Mouse (Mus musculus) adrenal gland, adult 18-20 months (tissue): ENCODE data around the gene Pogk. TPM values are rescaled to one million over a fixed set of nuclear protein-coding genes. Genes with fewer than 3 reads are reported as not detected.

Experiments used
- DNase-seq, 2 experiments: peaks; one replicate each; pipeline ENCODE4 v3.0.0; 2021 to 2022; ENCODE audit warnings: low spot score in 2 of 2
- total RNA-seq, 2 experiments: library from RNA; stranded (reverse); gene quantifications; 1 replicate in 1 of 2; 2 replicates in 1 of 2; pipeline ENCODE4 v1.2.3; 2021

The Pogk gene
- total RNA-seq, 2 experiments from 2014 or later, result 40.7 to 40.9 TPM

DNA sequence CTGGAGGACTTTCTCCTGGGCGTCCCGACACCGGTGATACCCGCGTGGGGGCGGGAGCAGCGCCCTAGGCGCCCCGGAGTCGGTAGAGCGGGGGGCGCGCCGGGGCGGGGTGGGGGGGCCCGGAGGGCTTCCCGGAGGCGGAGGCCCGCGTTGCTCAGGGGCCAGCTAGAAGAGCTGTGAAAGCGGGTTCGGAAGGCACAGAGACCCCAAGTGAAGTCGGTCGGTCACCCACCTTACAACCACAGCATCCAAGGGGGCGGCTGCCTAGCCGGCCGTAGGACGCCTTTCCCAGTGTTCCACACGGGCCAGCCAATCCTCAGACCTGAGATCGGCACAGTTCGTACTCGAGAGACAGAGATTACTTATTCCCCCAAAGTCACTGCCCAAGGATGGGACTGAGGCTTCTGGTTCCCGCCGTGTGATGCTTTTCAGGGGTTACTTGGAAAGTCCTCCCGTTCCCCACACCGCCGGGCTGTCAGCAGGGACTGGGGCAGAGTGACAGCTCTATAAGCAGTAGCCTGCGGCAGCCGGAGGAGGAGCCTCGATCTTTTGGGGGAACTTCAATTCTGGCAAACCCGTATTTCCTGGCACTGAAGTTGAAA is 29.9 kb downstream of the Pogk start:
- peak; percentile 59 to 60 for DNase-seq

GRCm38 (mm10) chr1:166379013-166379629 is 30.5 kb downstream of the Pogk start, which contains the start of gene Tada1:
Tada1 (plus strand) TSS chr1:166379097.
- peak; percentile 92 to 94 for DNase-seq

DNA sequence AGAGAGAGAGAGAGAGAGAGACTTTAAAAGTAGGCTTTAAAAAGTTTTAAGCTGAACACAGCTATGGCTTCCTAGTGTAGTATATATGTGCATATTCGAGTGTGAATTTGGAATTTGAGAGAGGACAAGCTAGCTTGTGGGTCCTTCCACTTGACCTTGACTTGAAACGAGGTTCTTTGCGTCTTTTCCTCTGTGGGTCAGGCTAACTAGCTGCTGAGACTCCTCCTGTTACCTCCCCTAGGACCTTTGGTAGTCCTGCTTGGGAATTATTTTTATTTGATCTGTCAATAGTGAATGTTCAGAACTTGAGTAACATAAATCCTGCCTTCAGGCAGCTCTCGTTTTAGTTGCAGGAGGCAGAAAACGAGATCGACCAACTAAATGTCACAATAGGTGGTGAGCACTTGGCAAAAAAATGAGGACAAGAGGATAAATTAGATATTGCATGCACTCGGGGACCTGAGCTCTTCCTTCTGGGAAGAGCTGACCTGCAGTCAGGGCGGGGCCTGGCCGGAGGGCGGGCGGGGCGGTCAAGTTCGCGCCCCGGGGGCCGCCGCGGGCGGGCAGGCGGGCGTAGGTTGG is 31.1 kb downstream of the Pogk start:
- no peak for DNase-seq

- DNase-seq, result no peak
These were observed 32.5 kb downstream of the Pogk start for GRCm38 (mm10) chr1:166377171-166377570.

- DNase-seq, result no peak
These were observed 46.5 kb downstream of the Pogk start for GRCm38 (mm10) chr1:166363122-166363521.

DNA sequence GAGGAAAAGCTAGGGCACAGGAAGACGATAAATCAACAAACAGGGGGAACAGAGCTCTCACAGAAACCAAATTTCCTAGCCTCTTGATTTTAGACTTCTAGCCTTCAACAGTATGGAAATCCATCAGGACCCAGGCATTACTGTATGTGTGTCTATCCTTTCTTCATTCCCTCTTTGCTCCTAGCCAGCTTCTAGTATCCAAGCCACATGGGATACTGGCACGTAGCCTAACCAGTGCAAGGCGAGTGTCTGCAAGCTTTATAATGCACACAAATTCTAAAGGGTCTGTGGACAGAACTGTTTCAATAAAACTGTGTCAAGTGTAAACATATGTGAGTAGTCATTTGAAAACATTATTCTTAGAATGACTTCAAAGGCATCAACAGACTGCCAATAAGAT is 47.0 kb downstream of the Pogk start:
- no peak for DNase-seq

DNA sequence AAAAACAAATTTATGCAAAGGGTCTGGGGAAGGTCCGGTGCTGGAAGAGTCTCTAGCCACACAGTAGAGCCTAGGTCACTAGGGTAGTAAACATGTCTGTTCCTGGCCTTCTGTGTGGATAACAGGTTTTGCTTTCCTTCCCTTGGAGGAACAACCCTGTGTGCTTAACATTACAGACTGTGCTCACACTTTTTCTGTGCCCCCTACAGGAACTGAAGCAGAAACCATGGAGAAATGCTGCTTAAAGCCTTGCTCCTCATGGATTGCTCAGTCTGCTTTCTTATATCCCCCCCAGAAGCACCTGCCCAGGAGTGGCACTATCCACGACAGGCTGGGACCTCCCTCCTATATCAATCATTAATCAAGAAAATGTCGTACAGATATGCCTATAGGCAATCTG is 47.8 kb downstream of the Pogk start:
- no peak for DNase-seq

- no peak for DNase-seq
These were observed 48.8 kb downstream of the Pogk start for GRCm38 (mm10) chr1:166360896-166361295.

DNA sequence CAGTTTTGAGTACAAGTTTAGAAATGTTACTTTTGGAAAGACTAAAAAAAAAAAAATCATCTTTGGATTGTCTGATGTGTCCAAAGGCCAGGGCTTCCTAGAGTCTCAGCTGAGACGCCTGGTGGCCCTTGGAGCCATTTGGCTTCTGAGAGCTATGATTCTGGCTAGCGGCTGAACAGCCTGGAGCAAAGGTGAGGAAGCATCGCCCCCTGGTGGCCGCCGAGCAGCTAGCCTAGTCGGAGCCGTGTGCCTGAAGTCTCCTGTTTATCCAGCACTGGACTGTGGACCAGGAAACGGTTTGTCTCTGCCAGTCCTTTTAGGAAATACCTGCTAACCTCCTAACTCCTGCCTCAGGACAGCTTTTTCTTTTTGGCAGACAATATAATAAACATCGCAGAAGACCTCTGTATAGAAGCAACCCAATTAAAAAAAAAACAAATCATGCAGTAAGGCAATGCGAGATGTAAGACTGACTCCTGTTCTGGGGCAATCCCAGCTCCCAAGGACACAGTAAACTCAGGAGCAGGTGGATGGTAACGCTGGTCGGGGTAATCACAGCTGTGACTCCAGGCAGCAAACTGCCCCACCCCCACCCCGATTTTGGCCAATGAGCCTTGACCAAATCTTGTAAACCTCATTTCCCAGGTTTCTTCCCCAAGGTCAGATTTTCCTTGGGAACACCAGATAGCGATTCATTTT is 49.4 kb downstream of the Pogk start:
- DNase-seq, result peak; percentile 87 to 89

DNA sequence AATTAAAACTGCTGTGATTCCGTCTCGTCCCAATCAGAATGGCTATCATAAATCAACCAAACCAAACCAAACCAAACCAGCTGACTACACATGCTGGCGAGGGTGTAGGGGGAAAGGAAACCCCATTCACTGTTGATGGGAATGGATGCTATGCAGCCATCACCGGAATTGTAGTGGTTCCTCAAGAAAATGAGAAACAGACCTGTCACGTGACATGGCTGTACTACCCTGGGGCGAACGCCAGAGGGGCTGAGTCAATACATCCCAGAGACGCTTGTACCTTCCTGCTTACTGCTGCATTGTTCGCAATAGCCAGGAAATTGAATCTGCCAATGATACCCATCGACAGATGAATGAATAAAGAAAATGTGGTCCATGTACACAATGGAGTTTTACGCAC is 59.9 kb downstream of the Pogk start:
- no peak for DNase-seq

DNA sequence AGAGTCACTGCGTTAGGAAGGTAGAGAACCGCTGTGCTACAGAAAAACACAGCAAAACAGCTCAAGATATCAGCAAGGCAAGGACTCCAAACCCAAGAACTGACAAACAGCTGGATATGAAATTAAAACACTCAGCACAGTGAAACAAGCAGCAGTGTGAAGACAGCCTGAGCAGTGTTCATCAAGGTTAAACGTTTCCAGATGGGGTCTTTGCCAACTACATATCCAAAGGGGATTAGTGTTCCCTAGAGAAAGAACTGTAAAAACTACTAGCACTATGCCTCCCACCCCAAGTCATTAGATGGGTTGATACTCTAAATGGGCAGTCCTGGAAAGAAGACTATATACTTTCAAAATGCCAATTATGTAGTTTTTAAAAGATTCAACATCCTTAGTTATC is 60.3 kb downstream of the Pogk start:
- no peak for DNase-seq

DNA sequence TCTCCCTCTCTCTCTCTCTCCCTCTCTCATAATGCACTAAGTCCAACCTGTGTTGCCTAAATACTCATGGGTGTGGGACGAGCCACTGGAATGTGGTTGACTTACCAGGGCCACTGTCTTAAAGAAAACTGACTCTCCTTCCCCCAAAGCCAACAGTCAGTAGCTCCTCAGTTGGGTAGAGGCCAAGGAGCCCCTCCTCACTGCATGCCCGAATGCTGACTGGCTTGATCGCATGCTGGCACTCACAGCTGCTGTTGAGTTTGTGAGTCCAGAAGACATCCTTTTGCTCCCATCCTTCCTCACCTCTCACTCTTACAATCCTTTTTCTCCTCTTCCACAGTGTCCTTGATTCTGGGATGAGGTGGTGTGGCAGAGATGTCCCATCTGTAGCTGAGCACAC is 62.8 kb downstream of the Pogk start:
- no peak for DNase-seq

GRCm38 (mm10) chr1:166345602-166346001 is 64.1 kb downstream of the Pogk start:
- no peak for DNase-seq

GRCm38 (mm10) chr1:166344300-166345077 is 65.2 kb downstream of the Pogk start:
- no peak for DNase-seq

DNA sequence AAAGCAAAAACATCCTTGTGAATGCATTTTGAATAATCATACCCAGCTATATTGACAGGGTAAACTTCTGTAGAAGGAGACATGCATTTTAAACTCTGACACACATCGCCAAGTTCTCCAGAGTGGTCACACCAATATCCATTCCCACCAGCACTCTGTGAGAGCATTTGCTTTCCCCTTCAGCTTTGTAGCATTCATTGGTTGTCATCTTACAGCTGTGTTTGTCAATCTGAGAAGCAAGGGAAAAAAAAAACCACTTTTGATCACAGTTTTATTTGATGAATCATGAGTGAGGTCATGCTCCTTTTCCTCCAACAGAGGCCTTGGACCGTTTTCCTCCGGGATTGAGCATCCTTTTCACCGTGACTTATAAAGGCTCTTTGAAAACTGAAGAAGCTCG is 66.1 kb downstream of the Pogk start:
- no peak for DNase-seq

DNA sequence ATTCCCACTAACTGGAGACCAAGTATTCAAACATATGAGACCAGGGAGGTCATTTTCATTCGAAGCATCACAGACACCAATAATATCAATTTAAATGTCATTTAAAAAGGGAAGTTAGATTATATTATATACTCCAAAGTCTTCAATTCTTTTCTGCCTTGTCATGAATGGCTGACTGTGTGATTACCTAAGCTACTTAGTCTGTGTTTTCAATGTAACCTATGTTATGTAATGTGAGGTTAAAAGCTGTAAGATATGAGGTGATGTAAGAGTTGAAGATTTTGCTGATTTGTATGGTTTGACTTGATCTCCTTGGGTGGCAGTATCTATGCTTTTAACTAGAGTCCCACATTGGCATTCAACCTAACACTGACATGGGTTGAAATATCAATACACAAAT is 67.1 kb downstream of the Pogk start:
- DNase-seq, result no peak

GRCm38 (mm10) chr1:166342060-166342459 is 67.6 kb downstream of the Pogk start:
- DNase-seq, result no peak

DNA sequence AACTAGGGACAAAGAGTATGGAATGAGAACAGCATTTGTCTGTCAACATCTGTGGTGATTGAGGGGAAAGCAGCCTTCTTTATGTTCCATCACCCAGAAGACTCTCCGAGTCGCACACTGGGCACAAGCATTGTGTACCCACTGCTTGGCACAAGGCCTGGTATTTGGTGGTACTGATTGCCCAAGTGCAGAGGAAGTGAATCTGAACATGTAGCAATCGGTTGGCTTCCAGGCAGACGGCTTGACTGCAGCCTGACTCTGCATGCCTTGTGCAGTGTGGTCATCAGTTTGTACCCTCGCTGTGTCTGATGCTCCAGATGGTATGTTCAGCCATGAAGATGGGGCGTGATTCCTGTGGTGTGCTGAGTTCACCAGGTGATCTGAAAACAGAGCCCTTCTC is 70.6 kb downstream of the Pogk start:
- peak in 1 of 2 experiments; percentile 21 for DNase-seq
